Mouse (Mus musculus): Measurements from ENCODE around the gene Gcgr. TPM values are rescaled to one million over a fixed set of nuclear protein-coding genes. Genes with fewer than 3 reads are reported as not detected.
A peak's percentile ranks its signal among the peaks of the same experiment; 100 is the strongest.

The Gcgr gene
- polyA plus RNA-seq, 1 experiment from 2014 or later: 3.5 TPM

DNA sequence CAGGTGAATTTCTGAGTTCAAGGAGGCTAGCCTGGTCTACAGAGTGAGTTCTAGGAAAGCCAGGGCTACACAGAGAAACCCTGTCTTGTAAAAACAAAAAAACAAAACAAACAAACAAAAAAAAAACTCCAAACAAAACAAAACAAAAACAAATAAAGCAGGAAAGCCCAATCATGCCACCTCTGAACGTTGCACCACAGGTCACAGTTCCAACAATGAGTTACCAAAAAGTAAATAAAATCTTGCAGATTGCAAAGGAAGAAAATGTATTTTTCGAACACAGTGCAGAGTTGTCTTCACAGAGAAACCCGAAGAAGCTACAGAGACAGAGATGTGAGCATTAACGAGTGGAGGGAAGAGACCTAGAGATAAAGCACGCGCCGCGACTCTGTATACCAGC is 7.9 kb upstream of the Gcgr start:
- no peak overlapping the region for H3K9ac ChIP-seq (ENCODE audit: low read length)
- TF ChIP-seq CTCF (IDR thresholded peaks at IDR 0.05; ENCODE audit: low read depth): no peak
- no peak for TF ChIP-seq EP300 (optimal IDR thresholded peaks at IDR 0.05)
- no peaks in the 10 kb centered on the region for H3K27me3 ChIP-seq (ENCODE audit: control insufficient read depth, insufficient read depth, low read length)
- H3K4me1 ChIP-seq (replicated peaks; ENCODE audit: control insufficient read depth, insufficient read depth): no peaks in the 10 kb centered on the region
- no peaks in the 10 kb centered on the region for H3K9me3 ChIP-seq (ENCODE audit: control insufficient read depth, low read length)
- no peak overlapping the region for H3K4me2 ChIP-seq (replicated peaks; ENCODE audit: low read depth)
- no peak overlapping the region for H3K4me3 ChIP-seq (ENCODE audit: low read depth, low read length)
- H3K27ac ChIP-seq (replicated peaks): no peak overlapping the region
- 83% methylated on average over 8 of the region's 8 CpGs for WGBS
- no peaks in the 10 kb centered on the region for H3K36me3 ChIP-seq (ENCODE audit: control insufficient read depth, insufficient read depth, low read length)
- DNase-seq (ENCODE audit: low spot score) (no peak), ATAC-seq (ENCODE audit: low FRiP score, low TSS enrichment) (no peak)

DNA sequence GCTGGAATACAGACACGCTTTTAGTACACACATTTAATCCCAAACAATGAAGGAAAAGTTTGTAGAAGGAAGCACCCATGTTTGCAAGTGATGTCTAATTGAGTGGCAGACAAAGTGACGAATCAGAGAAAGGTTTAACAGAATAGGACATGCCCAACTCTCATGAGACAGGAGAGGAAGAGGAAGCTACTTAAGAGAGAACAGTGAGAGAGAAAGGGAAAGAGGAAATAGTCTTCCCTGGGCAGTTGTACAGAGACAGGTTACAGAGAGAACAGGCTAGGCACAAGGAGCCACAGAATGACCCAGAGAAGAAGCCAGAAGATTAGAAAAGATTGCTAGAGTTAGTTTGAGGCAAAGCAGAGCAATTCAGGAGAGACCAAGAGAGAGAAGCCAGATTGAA is 4.5 kb upstream of the Gcgr start:
- ATAC-seq (ENCODE audit: low FRiP score, low TSS enrichment): no peak
- H3K9ac ChIP-seq (ENCODE audit: low read length): no peak overlapping the region
- TF ChIP-seq EP300 (optimal IDR thresholded peaks at IDR 0.05): no peak
- no peak for TF ChIP-seq CTCF (IDR thresholded peaks at IDR 0.05; ENCODE audit: low read depth)
- H3K27me3 ChIP-seq (ENCODE audit: control insufficient read depth, insufficient read depth, low read length): no peaks in the 10 kb centered on the region; the same call in 1 of the 2 replicates
- no peak overlapping the region for H3K27ac ChIP-seq (replicated peaks)
- 78% methylated on average over 2 of the region's 2 CpGs for WGBS
- no peak for DNase-seq (ENCODE audit: low spot score)
- H3K36me3 ChIP-seq (ENCODE audit: control insufficient read depth, insufficient read depth, low read length): no peaks in the 10 kb centered on the region
- peaks cover 6% of the 10 kb centered on the region; the same call in 1 of the 2 replicates for H3K4me1 ChIP-seq (replicated peaks; ENCODE audit: control insufficient read depth, insufficient read depth)
- H3K9me3 ChIP-seq (ENCODE audit: control insufficient read depth, low read length): no peaks in the 10 kb centered on the region
- H3K4me2 ChIP-seq (replicated peaks; ENCODE audit: low read depth): no peak overlapping the region
- H3K4me3 ChIP-seq (ENCODE audit: low read depth, low read length): no peak overlapping the region

- no peak overlapping the region for H3K4me3 ChIP-seq (ENCODE audit: low read depth, low read length)
- H3K27me3 ChIP-seq (ENCODE audit: control insufficient read depth, insufficient read depth, low read length): no peaks in the 10 kb centered on the region; the same call in 1 of the 2 replicates
- WGBS: 66% methylated on average over 9 of the region's 9 CpGs
- DNase-seq (ENCODE audit: low spot score) (no peak), ATAC-seq (ENCODE audit: low FRiP score, low TSS enrichment) (no peak)
- no peak overlapping the region for H3K4me2 ChIP-seq (replicated peaks; ENCODE audit: low read depth)
- H3K4me1 ChIP-seq (replicated peaks; ENCODE audit: control insufficient read depth, insufficient read depth): peaks cover 8% of the 10 kb centered on the region; the same call in 1 of the 2 replicates
- TF ChIP-seq EP300 (optimal IDR thresholded peaks at IDR 0.05) (no peak), CTCF (IDR thresholded peaks at IDR 0.05; ENCODE audit: low read depth) (no peak)
- no peaks in the 10 kb centered on the region for H3K36me3 ChIP-seq (ENCODE audit: control insufficient read depth, insufficient read depth, low read length)
- no peaks in the 10 kb centered on the region for H3K9me3 ChIP-seq (ENCODE audit: control insufficient read depth, low read length)
- no peak overlapping the region for H3K27ac ChIP-seq (replicated peaks)
- H3K9ac ChIP-seq (ENCODE audit: low read length): no peak overlapping the region
Measured at GRCm38 (mm10) chr11:120527690-120528354, 2.7 kb upstream of the Gcgr start.

- no peaks in the 10 kb centered on the region; the same call in 1 of the 2 replicates for H3K27me3 ChIP-seq (ENCODE audit: control insufficient read depth, insufficient read depth, low read length)
- 57% methylated on average over 4 of the region's 4 CpGs for WGBS
- no peak overlapping the region for H3K9ac ChIP-seq (ENCODE audit: low read length)
Measured at GRCm38 (mm10) chr11:120528903-120529302, 1.6 kb upstream of the Gcgr start.

GRCm38 (mm10) chr11:120531646-120532045 is 1.1 kb downstream of the Gcgr start:
- H3K27me3 ChIP-seq (ENCODE audit: control insufficient read depth, insufficient read depth, low read length): no peaks in the 10 kb centered on the region; the same call in 1 of the 2 replicates
- ATAC-seq (ENCODE audit: low FRiP score, low TSS enrichment): no peak
- H3K9ac ChIP-seq (ENCODE audit: low read length): no peak overlapping the region
- H3K36me3 ChIP-seq (ENCODE audit: control insufficient read depth, insufficient read depth, low read length): no peaks in the 10 kb centered on the region
- H3K9me3 ChIP-seq (ENCODE audit: control insufficient read depth, low read length): no peaks in the 10 kb centered on the region
- H3K4me2 ChIP-seq (replicated peaks; ENCODE audit: low read depth): no peak overlapping the region
- no peak for DNase-seq (ENCODE audit: low spot score)
- 22% methylated on average over 9 of the region's 9 CpGs for WGBS
- no peak overlapping the region for H3K27ac ChIP-seq (replicated peaks)
- H3K4me1 ChIP-seq (replicated peaks; ENCODE audit: control insufficient read depth, insufficient read depth): peaks cover 8% of the 10 kb centered on the region; the same call in 1 of the 2 replicates
- no peak overlapping the region for H3K4me3 ChIP-seq (ENCODE audit: low read depth, low read length)
- TF ChIP-seq CTCF (IDR thresholded peaks at IDR 0.05; ENCODE audit: low read depth) (no peak), EP300 (optimal IDR thresholded peaks at IDR 0.05) (no peak)

More at GRCm38 (mm10) chr11:120528903-120529302, 1.6 kb upstream of the Gcgr start:
- H3K9me3 ChIP-seq (ENCODE audit: control insufficient read depth, low read length): no peaks in the 10 kb centered on the region
- H3K4me1 ChIP-seq (replicated peaks; ENCODE audit: control insufficient read depth, insufficient read depth): peaks cover 8% of the 10 kb centered on the region; the same call in 1 of the 2 replicates
- H3K36me3 ChIP-seq (ENCODE audit: control insufficient read depth, insufficient read depth, low read length): no peaks in the 10 kb centered on the region
- DNase-seq (ENCODE audit: low spot score) (no peak), ATAC-seq (ENCODE audit: low FRiP score, low TSS enrichment) (peak; percentile 20; the same call in 1 of the 2 replicates)
- H3K4me3 ChIP-seq (ENCODE audit: low read depth, low read length): no peak overlapping the region
- H3K27ac ChIP-seq (replicated peaks): no peak overlapping the region
- no peak for TF ChIP-seq CTCF (IDR thresholded peaks at IDR 0.05; ENCODE audit: low read depth)
- TF ChIP-seq EP300 (optimal IDR thresholded peaks at IDR 0.05): no peak
- H3K4me2 ChIP-seq (replicated peaks; ENCODE audit: low read depth): no peak overlapping the region

- no peak overlapping the region for H3K4me3 ChIP-seq (ENCODE audit: low read depth, low read length)
- H3K27ac ChIP-seq (replicated peaks): no peak overlapping the region
- H3K27me3 ChIP-seq (ENCODE audit: control insufficient read depth, insufficient read depth, low read length): no peaks in the 10 kb centered on the region; the same call in 1 of the 2 replicates
- WGBS: 78% methylated on average over 8 of the region's 8 CpGs
- no peaks in the 10 kb centered on the region for H3K36me3 ChIP-seq (ENCODE audit: control insufficient read depth, insufficient read depth, low read length)
- no peak for TF ChIP-seq CTCF (IDR thresholded peaks at IDR 0.05; ENCODE audit: low read depth)
- TF ChIP-seq EP300 (optimal IDR thresholded peaks at IDR 0.05): no peak
- no peak for DNase-seq (ENCODE audit: low spot score)
- H3K9ac ChIP-seq (ENCODE audit: low read length): no peak overlapping the region
- ATAC-seq (ENCODE audit: low FRiP score, low TSS enrichment): no peak
- H3K9me3 ChIP-seq (ENCODE audit: control insufficient read depth, low read length): no peaks in the 10 kb centered on the region
- H3K4me2 ChIP-seq (replicated peaks; ENCODE audit: low read depth): no peak overlapping the region
- peaks cover 14% of the 10 kb centered on the region; the same call in 1 of the 2 replicates for H3K4me1 ChIP-seq (replicated peaks; ENCODE audit: control insufficient read depth, insufficient read depth)
Measured at GRCm38 (mm10) chr11:120534093-120534492, 3.6 kb downstream of the Gcgr start.
